Mouse (Mus musculus) mouse trophoblast stem cell (cell line): ENCODE results near the gene Atl1.

Source experiments
- in situ Hi-C, 2 experiments: fragments of 300-500 bp; cut with MseI, MboI; formaldehyde crosslinking; loops; 2 replicates in 1 of 2; 3 replicates in 1 of 2; pipeline ENCODE4 v1.15.1; 2025

Gene Atl1

DNA sequence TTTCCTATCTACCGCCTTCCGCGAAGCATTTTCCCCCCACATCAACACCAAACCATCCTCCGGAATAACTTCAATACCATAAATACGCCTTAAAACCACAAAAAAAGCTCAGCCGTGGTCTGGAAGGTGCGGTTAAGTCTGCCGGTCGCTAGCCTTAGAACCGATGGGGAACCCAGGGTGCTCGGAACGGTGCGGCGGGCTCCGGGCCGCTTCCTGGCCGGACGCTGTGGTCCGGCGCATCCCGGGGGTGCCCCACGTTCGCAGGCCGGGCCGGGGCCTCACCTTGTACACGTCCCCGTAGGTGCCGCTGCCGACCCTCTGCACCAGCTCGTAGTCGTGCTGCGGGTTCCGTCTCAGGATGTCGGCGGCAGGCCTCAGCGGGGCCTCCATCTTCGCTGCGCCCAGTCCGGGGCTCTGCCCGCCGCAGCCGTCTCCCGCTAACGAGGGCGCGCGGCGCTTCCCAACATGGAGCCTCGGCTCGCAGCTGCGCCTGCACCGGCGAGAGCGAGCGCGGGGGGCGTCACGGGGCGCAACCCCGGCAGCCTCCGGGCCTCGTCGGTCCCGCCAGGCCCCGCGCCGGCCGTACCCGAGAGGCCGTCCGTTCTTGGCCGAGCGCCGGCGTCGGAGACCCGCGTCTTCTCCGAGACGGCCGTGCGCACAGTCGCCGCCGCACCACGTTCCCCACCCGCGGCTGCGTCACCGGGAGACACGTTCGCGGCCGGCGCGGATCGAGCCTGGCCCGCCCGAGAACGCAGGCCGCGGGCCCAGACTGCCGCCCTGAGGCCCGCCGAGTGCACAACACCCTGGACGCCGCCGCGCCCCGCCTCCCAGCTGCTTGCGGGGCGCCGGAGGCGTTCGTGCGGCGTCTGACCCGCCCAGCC is at the start of gene Atl1, which contains the start of gene Map4k5:
Gene Atl1, plus strand, starts transcription at position 244 of the 881 bp plus-strand sequence.
Gene Map4k5, minus strand, starts transcription at position 830 of the 881 bp plus-strand sequence.
- in situ Hi-C loops: loop anchor here (5.0 to 10.0 kb wide), 2 partner anchors 135 to 138 kb away; no protein-coding TSS in a partner anchor

- in situ Hi-C loops: no loop called here
These were observed 48.6 kb upstream of the Atl1 start for GRCm38 (mm10) chr12:69843531-69844445.

GRCm38 (mm10) chr12:69845722-69846121 is 46.7 kb upstream of the Atl1 start:
- in situ Hi-C loops: no loop called here

DNA sequence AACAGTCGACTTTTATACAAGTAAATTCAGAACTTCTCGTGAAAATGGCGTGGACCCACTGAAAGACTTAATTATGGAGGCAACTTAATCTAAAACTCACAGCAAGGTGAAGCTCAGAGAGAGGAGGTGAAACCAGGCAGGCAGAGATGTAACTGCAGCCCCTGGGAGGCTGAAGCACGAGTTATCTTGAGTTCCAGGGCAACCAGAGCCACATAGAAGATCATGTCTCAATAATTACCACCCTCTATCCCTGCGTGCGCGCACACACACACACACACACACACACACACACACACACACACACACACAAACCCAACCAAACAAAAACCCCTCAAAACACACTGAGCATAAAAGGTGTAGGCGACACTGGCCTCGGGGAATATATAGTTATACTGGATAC is 45.9 kb upstream of the Atl1 start:
- in situ Hi-C loops: no loop called here

- in situ Hi-C loops: no loop called here
These were observed 44.1 kb upstream of the Atl1 start for GRCm38 (mm10) chr12:69848083-69848878.

DNA sequence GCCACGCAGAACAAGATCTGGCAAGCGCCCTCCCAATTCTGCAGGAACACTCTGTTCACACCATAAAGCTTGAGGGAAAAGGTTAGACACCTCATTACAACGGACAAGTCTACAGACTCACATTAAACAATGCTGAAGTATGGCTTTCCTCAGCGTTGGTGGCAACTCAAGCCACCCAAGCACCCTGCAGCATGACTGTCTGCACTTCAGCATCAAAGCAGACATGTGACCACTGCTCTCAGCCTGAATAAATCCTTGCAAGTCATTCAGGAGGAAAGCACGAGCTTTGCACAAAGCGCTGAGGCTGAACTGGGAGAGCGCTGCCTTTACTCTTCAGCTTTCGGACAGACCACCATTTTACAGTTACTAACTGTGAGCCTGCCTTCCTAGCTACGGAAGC is 40.1 kb upstream of the Atl1 start:
- in situ Hi-C loops: no loop called here

- in situ Hi-C loops: no loop called here
These were observed 39.0 kb upstream of the Atl1 start for GRCm38 (mm10) chr12:69853387-69853786.

DNA sequence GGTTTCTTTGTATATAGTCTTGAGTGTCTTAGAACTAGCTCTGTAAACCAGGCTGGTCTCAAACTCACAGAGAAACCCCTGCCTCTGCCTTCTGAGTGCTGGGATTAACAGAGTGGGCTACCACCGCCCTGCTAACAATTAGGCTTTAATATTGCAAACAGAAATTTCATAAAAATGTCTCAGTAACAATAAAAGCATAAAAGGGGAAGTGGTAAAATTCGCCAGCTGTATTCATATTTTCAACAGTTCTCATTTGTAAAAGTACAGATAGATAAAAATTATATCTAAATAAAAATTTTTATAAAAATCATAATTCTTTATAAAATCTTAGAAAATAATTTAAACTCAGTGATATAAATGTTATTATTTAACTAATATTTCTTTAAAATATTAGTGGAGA is 38.5 kb upstream of the Atl1 start:
- in situ Hi-C loops: no loop called here

DNA sequence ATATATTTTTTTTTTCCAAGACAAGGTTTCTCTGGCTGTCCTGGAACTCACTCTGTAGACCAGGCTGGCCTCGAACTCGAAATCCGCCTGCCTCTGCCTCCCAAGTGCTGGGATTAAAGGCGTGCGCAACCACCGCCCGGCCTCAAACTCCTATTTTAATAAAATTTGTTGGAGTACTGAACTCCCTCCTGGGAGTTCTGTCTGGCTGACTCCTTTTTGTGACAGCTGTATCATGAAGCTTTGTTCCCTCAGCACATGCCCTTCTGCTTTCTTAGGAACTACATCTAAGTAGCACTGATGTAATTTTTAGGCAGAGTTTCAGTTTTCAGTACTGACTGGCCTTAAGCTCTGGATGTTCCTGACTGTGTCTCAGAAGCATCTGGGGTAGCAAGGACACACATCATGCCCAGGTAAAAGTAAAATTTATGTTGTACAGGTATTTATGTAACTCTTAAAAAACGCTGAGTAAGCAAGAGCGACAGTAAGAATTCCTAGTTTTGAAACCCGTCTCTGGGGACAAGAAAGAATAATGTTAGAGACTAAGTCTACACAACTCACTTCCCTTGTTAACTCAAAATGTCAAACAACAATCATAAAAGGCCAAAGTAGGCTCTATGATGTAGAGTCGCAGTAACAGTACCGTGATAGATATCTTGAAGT is 36.6 kb upstream of the Atl1 start:
- in situ Hi-C loops: no loop called here

DNA sequence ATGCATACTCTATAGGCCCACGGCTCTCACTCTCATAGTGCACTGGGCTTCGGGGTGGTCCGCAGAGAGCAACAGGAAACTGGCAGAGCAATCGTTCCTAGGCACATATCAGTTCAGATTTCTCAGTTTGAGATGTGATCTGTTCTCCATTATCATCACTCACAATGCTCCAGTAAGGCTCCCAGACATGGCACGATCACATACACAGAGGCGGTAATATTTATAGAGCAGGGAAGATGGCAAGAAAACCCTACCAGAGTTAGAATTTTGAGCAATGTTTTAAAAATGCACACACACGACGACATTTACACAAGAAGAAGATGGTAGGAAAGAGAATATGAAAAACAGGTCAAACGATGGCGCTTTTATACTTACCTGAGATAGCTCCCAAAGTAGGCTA is 36.0 kb upstream of the Atl1 start:
- in situ Hi-C loops: no loop called here

- in situ Hi-C loops: no loop called here
These were observed 34.8 kb upstream of the Atl1 start for GRCm38 (mm10) chr12:69857597-69857996.

DNA sequence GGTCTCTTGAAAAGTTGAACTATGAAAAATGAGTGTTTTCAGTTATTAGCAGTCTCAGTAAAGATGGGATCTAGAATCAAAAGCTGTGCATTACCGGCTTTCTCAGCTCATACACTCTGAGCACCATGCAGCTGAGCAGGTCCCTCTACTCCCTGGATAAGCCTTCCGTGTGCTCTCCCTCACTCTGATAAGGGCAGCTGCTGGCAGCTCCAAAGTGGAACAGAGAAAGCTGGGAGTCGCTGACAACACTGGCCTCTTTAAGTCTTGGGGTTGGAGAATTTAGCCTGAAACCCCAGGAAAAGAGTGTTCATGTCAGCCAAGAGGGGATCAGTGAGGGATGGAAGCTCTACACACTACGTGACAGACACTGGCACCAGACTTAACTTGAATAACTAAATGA is 33.6 kb upstream of the Atl1 start:
- in situ Hi-C loops: no loop called here

GRCm38 (mm10) chr12:69863505-69863904 is 28.9 kb upstream of the Atl1 start:
- in situ Hi-C loops: no loop called here

DNA sequence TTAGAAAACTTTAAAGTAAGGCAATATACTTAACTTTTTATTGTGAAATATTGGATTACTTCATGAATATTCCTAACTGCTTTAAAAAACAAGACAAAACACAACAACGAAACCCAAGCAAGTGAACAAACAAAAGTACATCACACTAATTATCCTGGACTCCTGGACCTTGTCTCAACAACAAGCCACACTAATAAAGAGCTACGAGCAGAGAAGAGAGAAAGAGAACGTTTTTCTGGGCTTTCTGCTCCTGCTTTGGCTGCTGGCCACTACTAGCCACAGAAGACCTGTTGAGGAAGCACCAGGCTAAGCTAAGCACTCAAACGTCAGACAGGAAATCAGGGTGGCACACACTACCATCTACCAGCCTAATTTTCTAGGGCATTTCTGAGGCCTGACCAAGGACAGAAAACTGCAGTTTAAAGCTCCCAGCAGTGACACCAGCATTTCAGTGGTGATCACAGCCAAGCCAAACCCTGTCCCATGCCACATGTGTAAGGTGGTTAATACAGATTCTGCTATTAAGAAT is 28.2 kb upstream of the Atl1 start:
- in situ Hi-C loops: no loop called here

DNA sequence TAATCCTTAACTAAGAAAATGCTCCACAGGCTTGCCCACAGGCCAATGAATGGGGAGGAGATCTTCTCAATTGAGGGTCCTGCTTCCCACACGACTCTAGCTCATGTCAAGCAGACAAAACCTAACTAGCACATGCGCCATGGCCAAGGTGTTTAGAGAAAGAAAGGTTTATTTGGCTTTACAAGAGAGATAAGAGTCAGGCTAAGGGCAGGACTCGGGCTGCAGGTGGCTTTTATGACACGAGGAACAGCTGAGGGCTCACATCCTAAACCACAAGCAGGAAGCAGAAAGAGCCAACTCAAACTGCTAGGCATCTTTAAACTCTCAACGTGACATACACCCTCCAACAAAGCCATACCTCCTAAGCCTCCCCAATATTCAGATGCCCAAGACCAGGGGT is 25.1 kb upstream of the Atl1 start:
- in situ Hi-C loops: no loop called here

DNA sequence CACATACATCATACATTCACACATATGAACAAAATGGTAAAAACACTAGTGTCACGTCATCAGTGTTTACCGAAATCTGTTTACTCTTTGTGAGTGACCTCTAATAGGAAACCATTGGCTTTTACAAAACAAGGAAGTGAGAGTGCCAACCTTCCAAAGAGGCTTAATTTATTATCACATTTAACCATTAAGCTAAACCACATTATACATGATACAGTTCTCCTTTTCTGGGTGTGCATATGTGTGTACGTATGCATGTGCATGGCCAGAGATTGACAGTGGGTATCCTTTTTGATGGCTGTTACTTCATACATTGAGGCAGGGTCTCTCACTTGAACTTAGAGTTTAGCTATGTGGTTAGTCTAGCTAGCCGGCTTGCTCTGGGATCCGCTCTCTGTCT is 20.8 kb upstream of the Atl1 start:
- in situ Hi-C loops: no loop called here

DNA sequence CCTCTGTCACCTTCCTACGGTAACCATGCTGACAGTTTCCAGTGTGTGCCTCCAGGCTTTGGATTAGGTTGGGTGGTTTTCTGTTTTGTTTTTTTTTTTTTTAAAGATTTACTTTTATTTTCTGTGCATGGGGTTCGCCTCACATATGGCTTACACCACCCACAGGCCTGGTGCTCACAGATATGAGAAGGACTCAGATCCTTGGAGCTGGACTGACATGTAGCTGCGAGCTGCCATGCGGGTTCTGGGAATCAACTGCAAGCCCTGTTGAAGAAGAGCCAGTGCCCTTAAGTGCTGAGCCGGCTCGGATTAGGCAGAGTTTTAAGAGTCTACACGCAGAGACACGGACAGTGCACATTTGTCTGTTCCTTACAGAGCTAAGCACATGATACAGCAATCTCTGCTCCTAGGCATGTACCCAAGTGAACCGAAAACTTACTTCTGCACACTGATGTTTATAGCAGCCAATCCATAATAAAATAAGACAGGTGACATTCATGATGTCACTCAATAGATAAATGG is 14.5 kb upstream of the Atl1 start:
- in situ Hi-C loops: no loop called here

- in situ Hi-C loops: no loop called here
These were observed 13.2 kb upstream of the Atl1 start for GRCm38 (mm10) chr12:69879172-69879665.

- in situ Hi-C loops: no loop called here
These were observed 12.7 kb upstream of the Atl1 start for GRCm38 (mm10) chr12:69879739-69880138.

DNA sequence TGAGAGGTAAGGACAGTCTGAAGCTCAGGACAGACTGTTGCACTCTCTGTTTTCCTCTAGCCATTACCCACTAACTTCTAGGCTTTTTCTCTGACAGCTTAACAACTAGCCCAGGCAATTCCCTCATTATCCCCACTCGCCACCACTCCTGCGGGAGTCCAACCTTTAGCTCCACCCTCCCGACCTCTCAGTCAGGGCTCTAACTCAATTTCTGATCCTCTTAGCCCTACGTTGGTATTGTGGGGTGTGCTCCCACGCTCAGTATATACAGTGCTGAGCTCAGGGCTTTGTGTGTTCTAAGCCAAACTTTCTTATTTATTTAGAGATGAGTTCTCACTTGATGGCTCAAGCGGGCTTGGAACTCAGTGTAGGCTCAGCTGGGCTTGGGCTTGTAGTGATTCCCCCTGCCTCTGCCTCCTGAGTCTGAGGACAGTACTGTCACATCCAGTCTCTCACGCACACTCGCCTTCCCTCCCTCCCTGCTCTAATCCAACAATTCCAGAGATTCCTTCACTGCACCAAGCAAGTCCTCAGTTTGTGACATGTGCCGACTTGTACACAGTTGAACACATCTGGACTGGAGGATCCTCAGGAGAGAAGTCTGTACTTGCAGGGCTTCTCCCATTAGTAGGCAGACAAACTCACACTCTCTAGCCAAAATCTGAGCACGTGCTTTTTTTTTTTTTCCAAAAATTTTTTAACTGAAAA is 11.1 kb upstream of the Atl1 start:
- in situ Hi-C loops: no loop called here
